Mouse (Mus musculus) urinary bladder, postnatal 14 days (tissue): ENCODE data around the gene Ly6g6e.
A peak's percentile ranks its signal among the peaks of the same experiment; 100 is the strongest.

ENCODE experiments used
- DNase-seq: peaks from one replicate; pipeline ENCODE4 v3.0.0; 2021; ENCODE audit warnings: low spot score

Gene Ly6g6e

DNA sequence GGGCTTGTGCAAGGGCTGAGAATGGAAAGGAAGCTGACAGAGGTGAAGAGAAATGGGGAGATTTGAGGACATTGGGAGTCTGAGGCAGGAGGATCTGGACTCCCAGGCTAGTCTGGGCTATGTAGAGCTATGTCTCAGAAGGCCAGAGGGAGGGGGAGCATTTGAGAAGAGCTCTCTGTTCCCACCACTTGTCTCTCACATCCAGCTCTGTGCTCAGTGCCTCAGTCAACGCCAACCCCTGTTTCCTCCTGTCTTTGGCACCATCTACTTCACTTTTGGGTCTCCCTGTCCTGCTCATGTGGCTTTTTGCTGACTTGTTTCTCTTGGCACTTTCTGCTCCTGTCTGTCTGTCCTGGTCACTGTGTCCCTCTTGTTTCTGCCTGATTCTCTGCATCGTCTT is 583 bp downstream of the Ly6g6e start:
- DNase-seq, result no peak

DNA sequence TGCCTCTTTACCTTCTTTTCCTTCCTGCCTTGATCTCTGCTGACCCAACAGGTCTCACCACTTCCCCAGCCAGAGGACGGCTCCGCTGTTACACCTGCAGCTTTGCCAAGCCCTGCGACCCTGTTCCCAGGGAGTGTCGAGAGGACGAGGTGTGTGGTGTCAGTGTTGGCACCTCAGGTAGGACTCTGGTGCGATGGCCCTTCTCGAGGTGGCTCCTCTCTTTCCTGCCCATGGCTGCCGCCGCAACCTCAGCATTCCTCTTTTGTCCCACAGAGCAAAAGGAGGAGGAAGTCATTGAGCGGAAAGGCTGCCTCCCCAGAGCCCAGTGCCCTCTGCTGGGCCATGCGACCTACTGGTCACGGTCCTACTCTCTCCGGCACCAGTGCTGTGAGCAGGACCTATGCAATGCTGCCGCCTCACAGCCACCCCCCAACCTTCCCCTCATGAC is 1.1 kb downstream of the Ly6g6e start, which contains the start of gene Ly6g6d:
TSS of gene Ly6g6d (minus strand) at position 280 of the 448 bp plus-strand sequence.
- peak; percentile 62 for DNase-seq

DNA sequence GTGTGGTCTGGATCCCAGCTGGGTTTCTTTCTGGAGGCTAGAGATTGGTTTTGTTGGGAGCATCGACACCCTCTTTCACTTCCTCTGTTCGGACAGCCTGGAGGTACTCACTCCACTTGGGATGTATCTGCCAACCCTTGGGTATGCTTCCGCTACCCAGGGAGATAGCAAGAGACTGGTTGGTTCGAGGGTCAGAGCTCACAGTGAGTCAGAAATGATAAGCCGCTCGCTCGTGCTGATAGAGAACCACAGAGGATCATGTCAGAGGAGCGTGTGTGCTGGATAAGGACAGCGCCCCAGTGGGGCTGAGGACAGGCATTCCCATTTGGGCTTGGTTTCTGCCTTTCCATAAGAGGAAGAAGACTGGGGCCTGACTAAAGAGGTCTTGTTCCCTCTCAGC is 3.1 kb downstream of the Ly6g6e start:
- no peak for DNase-seq

DNA sequence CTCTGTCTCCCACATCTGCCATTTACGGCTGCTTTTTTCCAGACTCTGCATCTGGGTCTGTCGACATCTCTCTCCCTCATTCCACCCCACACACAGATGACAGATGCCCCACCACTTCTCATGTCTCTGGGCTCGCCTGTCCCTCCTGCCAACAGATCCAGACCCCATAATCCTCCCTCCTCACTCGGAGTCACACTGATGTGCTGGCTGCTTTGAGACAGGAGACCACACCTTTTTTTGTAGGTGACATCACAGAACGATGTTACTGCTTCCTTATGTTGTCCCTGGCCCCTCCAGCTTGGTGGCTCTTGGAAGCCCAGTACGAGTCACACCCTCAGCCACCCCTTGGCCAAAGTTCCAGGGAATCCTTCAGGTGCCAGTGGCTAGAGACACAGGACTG is 3.5 kb downstream of the Ly6g6e start:
- DNase-seq, result no peak

DNA sequence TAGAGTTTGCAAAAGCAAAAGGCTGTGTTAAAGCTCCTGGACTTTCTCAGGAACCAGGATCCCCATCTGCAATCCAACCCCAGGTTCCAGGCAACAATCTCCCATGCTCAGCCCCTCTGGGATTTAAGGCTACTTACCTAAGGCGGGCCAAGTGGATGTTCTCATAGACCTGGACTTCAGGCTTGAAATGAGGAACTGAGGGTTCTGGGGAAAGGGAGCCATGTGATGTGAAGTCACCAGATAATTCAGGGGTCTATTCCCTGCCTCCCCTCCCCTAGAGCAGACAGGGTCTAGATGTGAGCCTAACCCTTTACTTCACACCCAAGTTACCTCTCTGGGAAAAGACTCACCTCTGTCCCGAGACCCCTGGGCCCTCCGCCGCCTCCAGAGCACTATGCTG is 4.0 kb downstream of the Ly6g6e start:
- no peak for DNase-seq

DNA sequence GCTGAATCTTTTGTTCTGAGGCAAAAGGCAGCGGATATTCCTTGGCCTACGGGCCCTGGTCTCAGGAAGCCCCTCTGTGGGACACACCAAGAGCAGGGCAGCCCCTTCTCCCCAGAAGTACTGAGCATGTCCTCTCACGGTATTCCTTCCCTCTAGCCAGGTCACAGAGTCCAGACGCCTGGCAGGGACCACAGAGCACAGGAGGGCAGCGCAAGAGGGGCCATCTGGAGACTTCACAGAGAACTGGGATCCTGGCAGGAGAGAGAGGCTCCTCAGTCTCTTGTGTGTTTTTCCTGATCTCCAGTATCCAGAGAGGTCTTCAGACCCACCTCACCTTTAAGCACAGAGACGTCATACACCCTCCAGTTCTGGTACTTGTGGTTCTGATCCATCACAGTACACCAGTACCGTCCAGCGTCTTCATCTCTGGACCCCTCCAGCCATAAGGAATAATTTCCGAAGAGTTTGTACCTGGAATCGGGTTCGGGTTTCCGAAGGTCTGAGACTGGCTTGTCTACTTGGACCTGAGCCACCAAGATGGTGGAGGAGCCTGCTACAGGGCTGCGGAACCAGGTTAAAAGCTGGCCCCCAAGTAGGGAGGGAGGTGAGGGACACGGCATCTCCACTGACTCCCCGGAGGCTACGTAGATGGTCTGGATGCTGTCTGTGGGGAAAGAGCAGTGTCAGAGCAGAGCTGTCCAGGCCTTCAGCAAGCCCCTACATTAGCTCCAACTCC is 6.3 kb downstream of the Ly6g6e start:
- DNase-seq, result no peak

DNA sequence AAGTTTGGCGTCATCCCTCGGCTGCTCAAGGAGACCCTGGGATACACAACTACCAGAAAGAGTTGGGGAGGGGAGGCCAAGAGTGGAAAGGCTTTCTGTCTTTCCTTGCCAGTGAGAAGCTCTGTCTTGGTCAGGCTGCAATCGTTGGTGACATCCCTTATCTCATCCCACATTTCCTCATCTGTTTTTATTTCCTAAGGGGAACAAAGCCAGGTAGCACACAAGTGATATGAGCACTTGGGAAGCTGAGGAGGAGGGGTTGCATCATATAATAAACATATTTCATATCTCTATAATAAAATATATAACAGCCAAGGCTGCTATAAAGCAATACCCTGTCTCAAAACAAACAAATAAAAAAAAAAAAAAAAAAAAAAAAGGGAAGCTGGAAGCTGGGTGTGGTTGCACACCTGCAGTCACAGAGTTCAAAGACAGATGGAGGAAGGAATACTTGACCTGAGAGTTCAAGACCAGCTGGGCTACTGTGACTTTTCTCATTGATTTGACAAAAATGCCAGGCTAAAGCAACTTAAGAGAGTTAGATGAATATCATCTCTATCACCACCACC is 7.3 kb downstream of the Ly6g6e start:
- DNase-seq, result no peak

DNA sequence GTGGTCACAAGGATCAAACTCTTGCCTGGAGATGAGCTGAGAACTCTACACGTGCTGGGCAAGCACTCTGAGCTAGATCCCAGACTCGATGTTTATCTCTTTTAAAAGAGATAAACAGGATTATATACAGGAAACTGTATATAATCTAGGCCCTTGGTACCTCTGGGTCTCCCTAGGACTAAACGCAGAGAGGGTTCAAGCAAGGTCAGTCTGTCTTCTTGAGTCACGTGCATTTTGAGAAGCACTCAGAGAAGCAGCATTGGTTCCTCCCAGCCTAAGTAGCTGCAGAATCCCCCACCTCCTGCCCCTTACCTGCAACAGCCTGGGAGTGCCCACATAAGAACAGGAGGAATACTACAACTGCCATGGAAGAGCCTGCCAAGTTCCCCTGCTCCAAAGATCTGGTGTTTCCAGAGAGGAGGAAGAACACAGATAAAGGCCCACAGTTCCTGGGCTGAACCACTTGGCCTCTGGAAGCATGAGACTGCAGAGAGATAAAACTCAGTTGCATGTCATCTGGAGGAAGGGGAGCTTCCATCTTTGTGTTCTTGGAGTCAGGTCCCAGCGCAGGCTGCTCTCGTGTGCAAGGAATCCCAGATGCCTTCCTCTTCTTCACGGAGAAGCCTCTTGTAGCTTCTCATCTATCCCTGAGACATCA is 8.6 kb downstream of the Ly6g6e start, which contains the start of gene Ly6g6f:
TSS of gene Ly6g6f (minus strand) at position 403 of the 658 bp plus-strand sequence.
- DNase-seq, result no peak

DNA sequence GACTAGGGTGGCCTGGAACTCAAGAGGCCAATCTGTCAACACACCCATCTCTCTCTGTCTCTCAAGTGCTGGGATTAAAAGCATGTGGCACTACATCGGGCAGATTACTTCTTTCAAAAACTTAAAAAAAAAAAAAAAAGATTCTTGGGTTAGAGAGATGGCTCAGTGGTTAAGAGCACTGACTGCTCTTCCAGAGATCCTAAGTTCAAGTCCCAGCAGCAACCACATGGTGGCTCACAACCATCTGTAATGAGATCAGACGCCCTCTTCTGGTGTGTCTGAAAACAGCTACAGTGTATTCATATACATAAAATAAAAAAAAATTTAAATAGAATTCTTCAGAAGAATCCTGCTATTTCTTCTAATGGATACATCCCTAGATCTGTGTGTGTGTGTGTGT is 11.4 kb downstream of the Ly6g6e start:
- no peak for DNase-seq

DNA sequence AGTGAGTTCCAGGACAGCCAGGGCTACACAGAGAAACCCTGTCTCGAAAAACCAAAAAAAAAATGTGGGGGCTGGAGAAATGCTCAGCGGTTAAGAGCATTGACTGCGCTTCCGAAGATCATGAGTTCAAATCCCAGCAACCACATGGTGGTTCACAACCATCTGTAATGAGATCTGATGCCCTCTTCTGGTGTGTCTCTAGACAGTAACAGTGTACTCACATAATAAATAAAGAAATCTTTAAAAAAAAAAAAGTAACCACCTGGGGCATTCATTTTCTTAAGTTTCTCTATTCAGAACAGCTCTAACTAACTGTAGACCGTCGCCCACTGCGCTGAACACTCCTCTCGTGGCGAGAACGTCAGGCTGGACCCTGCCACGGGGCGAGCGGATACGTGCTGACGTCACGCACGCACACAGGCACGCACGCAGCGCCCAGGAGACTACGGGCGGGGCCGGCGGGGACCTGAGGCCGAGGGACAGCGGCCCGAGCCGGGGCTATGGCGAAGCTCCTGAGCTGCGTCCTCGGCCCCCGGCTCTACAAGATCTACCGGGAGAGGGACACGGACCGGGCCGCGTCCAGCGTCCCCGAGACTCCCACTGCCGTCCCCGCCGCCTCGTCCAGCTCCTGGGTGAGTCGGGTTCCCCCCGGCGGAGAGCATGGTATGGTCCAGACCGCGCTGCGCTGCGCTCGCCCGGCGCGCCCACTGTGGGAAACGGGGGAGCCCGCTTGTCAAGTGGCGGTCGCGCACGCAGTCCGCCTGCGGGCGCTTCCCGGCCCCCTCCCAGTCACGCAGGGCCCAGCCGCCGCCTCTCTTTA is 12.3 kb downstream of the Ly6g6e start, which contains the start of gene Abhd16a:
TSS of gene Abhd16a (plus strand) at position 439 of the 820 bp plus-strand sequence.
- DNase-seq, result peak; percentile 92

DNA sequence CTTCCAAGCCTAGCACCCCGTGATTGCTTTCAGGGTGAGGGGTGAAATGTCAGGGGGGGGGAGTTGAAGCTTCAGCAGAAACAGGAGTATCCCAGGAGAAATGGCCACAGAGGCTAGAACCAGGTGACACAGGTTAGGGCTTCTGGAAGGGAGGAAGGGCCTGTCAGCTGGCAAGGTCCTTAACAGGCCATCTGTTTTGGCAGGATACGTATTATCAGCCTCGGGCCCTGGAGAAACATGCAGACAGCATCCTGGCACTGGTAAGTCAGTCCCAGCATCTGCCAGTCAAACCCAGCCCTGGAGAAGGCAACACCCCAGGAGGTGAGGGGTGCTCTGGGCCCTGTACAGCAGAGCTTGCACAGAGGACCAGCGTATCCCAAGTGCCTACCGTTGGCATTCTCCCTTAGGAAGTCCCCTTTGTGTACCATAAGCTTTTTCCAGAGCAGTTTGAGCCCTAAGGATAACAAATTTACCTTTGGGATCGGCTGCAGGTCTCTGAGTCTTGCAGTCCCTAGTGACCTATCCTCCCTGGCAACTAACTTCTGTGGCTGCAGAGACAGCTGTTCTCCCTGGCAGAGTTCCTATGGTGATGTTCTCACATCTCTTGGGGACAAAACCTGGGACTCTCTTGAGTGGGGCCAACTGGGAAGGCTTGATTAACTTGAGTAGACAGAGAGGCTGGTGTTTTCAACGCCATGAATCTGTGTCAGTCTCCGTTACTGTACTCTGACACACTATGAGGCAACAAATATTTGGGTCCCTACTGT is 13.6 kb downstream of the Ly6g6e start:
- no peak for DNase-seq

DNA sequence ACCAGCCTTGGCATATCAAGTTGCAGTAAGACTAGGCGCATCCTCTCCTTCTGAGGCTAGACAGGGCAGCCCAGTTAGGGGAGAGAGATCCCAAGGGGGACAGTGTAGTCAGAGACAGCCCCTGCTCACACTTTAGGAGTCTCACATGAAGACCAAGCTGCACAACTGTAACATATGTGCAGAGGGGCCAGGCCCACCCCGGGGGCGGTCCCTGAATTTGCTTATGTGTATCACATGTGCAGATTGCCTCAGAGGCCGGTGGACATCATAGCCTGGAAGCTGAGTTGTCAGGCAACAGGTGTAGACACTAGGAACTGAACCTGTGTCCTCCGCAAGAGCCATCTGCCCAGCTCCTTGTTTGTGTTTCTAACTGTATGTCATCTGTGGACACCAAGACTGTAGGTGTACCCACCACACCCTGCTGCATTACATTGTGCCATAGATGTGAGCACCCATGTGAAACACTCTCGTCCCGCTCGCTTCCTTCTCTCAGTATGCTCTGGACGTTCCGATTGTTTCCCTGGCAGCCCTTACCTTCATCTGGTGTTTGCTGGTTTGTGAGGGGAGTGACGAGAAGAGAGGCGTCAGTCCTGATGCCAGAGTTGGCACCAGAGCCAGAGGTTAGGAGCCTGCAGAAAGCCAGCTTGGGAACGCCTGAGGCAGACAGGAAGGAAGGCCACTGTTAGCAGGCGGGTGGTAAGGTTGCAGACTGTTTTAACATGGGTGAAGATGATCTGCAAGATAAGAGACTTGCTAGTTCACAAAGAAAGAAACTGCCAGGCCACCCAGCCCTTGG is 15.9 kb downstream of the Ly6g6e start:
- no peak for DNase-seq

DNA sequence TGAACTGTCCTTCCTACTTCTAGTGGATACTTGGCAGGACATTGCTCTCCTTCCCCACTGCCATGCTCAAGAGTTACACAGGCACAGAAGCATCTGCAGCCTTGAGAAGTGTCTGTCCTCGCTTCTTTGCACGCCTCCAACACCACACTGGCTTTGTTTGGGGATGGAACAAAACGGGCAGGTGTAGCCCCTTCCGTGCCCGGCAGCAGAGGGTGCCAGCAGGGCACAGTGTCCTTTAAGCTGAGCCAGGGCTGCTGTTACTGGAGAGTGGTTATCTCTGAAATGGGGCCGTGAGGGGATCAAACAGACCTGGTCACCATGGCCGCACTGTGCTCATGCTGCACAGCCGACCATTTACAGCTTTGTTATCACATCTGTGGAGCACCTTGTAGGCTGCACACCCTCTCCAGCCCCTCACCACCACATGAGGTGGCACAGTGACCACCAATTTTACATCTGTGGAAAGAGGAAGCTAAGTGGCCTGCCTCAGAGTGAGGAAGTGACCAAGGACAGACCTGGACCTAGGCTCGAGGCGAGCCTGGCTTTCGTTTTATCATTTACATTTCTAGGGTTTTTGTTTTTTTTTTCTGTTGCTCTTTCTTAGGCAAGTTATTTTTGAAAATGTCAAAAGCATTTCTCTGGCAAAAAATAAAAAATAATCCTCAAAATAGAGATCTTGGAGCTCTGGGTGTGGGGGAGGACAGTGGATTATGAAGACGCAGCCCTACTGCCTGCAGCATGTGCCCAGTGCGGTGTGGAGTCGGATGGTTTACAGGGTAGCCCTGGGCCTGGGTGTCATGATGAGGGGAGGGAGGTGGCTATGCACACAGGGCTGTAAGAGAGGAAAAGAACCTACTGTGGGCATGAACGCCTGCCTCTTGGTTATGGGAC is 18.0 kb downstream of the Ly6g6e start:
- DNase-seq, result no peak

DNA sequence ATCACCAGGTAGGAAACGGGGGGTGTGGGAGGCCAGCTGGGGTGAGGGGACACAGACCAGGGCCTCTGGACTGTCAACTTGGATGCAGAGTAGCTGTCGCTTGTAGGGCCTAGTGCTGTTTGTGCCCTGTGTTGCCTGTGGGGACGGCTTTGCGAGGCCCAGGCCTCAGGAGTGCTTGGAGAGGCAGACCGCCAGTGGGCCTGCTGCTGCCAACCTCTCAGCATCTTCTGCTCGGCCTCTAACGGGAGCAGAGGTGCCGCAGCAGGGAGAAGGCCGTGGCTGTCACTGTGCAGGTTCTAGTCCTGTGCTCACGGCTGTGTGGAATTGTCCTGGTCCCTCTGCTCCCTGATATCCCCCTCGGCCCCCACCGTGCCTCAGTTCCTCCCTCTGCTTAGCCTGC is 19.9 kb downstream of the Ly6g6e start:
- DNase-seq, result no peak

DNA sequence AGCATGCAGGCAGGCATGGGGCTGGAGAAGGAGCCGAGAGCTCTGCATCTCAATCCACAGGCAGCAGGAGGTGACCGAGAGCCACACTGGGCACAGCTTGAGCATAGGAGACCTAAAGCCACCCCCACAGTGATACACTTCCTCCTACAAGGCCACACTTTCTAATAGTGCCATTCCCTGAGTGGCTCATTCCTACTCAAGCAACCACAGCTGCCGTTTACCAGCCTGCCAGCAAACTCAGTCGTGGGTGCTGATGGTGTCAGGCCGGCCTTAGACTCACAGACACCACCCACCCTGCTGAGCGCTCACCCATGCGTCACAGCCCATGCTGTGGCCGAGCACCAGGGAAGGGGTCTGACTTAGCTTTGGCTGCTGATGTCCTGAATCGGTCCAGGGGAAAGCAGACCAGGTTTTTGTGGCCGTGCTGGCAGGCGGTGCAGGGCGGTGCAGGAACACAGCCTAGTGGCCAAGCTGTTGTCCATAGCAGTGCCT is 20.5 kb downstream of the Ly6g6e start:
- no peak for DNase-seq

DNA sequence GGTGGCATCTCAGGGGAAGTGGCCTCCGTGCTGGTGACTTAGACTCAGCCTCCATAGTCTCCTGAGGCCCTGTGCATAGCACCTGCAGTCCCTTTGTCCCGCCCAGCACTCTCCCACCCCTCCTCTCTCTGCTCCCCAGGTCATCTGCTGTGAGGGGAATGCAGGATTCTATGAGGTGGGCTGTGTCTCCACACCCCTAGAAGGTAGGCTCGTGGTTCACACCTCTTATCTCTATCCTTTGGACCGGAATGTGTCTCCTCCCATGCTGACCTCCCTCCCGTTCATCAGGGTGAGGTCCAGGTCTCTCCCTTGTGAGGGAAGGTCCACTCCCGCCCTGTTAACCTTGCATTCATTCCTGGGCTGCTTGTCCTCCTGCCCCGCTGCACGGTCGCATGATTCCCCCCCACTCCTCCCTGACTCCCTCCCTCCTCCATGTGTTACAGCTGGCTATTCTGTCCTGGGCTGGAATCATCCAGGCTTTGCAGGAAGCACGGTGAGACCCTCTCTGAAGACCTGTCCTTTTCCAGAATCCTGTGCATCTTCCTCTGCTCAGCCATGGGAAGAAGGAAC is 23.6 kb downstream of the Ly6g6e start:
- no peak for DNase-seq

DNA sequence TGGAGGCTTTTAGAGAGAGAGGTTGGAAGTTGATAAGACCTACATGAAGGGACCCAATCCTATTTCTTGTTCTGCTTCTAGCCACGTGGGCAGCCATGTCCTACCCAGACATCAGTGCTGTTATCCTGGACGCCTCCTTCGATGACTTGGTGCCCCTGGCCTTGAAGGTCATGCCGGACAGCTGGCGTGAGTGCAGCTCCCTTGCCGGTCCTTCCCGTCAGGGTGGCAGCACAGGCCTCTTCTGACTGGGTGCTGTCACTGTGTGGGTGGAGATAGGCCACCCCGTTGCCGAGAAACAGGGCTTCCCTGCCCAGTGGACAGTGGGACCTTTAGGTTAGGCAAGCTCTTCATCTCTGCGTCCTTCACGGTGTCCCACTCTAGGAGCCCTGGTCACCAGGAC is 24.5 kb downstream of the Ly6g6e start:
- DNase-seq, result no peak

DNA sequence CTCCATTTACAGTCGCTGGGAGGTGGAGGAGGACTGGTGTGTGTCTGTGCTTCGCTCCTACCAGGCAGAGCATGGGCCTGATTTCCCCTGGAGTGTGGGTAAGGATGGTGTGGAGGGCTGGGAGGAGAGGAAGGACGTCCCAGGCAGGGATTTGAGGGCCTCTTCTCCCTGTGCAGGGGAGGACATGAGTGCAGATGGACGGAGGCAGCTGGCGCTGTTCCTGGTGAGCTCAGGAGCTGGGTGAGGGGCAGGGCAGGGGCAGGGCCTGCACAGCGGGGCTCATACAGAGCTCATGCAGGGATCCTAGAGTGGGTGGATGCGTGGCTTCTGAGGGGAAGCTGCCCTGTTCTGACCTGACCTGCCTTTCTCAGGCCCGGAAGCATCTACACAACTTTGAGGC is 25.6 kb downstream of the Ly6g6e start:
- no peak for DNase-seq

DNA sequence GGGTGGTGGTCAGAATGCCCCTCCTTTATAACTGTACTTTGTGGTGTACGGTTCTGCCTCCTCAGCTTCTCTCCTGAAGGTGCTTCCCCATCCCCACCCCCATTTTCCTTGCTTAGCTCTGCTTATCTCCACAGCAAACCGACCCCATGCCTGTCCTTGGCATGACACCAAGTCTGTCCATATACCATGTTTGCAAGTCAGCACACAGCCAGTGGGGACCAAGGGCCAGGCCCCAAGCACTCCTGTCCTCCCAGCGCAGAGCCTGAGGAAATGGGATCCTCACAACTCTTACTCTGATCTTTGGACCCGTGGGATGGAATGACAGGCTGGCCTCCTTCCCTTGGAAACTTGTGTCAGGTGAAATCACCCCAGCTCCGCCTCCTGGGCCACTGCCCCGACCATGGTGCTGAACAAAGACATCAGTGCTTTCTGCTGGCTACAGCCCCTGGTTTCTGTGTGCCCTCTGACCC is 26.6 kb downstream of the Ly6g6e start:
- no peak for DNase-seq
